Mouse (Mus musculus): ENCODE measurements around the gene Tnnt3. TPM values are rescaled to one million over a fixed set of nuclear protein-coding genes. Genes with fewer than 3 reads are reported as not detected.
A peak's percentile ranks its signal among the peaks of the same experiment; 100 is the strongest.

Tnnt3 gene
- total and polyA plus RNA-seq, 3 experiments: 3.1 to 13.3 (median 4.1) TPM

DNA sequence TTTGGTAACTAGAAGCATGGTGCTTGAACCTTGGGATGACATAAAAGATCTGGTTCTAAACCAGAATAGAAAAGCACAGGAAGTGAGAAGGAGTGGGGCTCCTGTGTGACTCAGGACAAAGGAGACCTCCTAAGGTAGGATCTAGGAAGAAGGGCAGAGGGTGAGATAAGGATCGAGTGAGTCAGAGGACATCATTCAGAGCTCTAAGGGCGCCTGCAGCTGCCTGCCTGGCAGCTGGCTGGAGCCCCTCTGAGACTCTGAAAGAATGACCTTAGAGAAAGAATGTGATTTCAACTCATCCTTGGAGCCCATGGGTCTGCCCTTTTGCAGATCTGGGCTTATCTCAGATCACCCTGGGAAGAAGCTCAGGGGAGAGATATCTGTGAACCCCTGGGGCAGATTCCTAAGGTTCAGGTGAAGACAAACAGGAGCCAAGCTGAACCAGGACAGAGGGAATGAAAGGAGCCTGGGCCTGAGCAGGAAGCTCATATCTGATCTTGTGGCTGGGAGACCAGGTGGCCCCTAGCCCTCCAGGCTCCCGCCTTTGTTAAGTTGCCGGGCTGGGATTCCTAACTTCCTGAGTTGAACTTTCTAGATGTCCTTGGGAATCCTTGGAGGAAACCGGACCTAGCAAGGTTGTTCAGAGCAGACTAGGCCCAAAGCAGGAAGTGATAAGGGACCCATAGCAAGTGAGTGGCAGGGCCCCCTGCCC is 530 bp downstream of the Tnnt3 start:
- Histone ChIP-seq H3K4me1 (ENCODE audit: control insufficient read depth in 1 of 2, insufficient read depth in 2 of 2) (peaks cover 14 to 86% of the 10 kb centered on the region in 2 experiments), H3K27me3 (replicated peaks) (no peaks in the 10 kb centered on the region)
- dilution Hi-C loops (cut with MboI; ENCODE audit: extremely low pct_ligation_motif_present, extremely low pct_unique_long_range_greater_than_20kb, low sequenced_read_pairs): no loop called here

DNA sequence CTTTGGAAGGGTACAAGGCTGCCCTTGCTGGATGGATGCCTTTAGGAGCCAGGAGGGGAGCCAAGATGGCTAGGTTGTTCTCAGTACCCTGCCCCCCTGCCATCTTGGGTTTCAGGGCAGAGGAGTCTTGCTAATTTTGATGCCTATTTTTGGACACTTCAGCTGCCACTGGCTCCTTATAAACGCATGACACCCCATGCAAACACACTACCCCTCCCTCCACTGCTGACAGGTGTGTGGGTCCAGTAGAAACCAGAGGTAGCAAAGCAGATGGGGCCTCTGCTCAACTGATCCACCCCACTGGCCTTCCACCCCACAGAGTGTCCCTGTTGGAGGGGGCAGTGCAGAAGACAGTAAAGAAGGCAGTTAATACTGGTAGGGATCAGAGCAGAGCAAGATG is 1.4 kb downstream of the Tnnt3 start:
- peaks cover 12 to 40% of the 10 kb centered on the region in 2 experiments for H3K36me3 ChIP-seq (replicated peaks in 1 of 2; ENCODE audit: control insufficient read depth in 1 of 2, insufficient read depth in 1 of 2, low read length in 1 of 2)
- dilution Hi-C loops (cut with MboI; ENCODE audit: extremely low pct_ligation_motif_present, extremely low pct_unique_long_range_greater_than_20kb, low sequenced_read_pairs) (no loop called here), in situ Hi-C loops (cut with MboI; ENCODE audit: low pct_ligation_motif_present, low pct_unique_long_range_greater_than_20kb, low sequenced_read_pairs) (no loop called here)
- H3K27ac ChIP-seq (ENCODE audit: insufficient read depth, low read depth): no peak overlapping the region
- H3K4me1 ChIP-seq (ENCODE audit: control insufficient read depth in 1 of 2, insufficient read depth in 2 of 2): peaks cover 14 to 95% of the 10 kb centered on the region in 2 experiments
- no peaks in the 10 kb centered on the region for H3K9me3 ChIP-seq (replicated peaks; ENCODE audit: low read length)
- H3K79me2 ChIP-seq (replicated peaks; ENCODE audit: control insufficient read depth, extremely low read depth, insufficient read depth, poor library complexity, severe bottlenecking): no peaks in the 10 kb centered on the region
- H3K9ac ChIP-seq (ENCODE audit: insufficient read depth, low read depth): no peak overlapping the region
- DNase-seq (ENCODE audit: extremely low read depth): peak; percentile 51
- no peak for TF ChIP-seq TBP (conservative IDR thresholded peaks at IDR 0.05; ENCODE audit: low read depth, low read length)
- TF ChIP-seq ETS1 (conservative IDR thresholded peaks at IDR 0.05; ENCODE audit: low read depth, low read length): 0 out of 2 replicates have a peak, but pooled peaks have one; percentile 13
- TF ChIP-seq MEF2A (IDR thresholded peaks at IDR 0.05; ENCODE audit: borderline replicate concordance, low read depth, low read length): peak; percentile 83
- no peak for TF ChIP-seq JUN (IDR thresholded peaks at IDR 0.05; ENCODE audit: insufficient read depth, low read depth, low read length)
- no peak for TF ChIP-seq USF2 (conservative IDR thresholded peaks at IDR 0.05; ENCODE audit: low read depth, low read length)
- TF ChIP-seq EP300 (IDR thresholded peaks at IDR 0.05; ENCODE audit: low read length): peak; percentile 43; the same call in 1 of the 2 replicates
- TF ChIP-seq PAX5 (IDR thresholded peaks at IDR 0.05; ENCODE audit: low read length): no peak
- no peak for TF ChIP-seq ZKSCAN1 (IDR thresholded peaks at IDR 0.05; ENCODE audit: borderline replicate concordance, low read depth, low read length)
- no peak for TF ChIP-seq JUND (conservative IDR thresholded peaks at IDR 0.05; ENCODE audit: low read depth, low read length)
- no peak for TF ChIP-seq SIN3A (IDR thresholded peaks at IDR 0.05; ENCODE audit: low read length)
- peak; percentile 31; the same call in 1 of the 2 replicates for TF ChIP-seq TCF12 (IDR thresholded peaks at IDR 0.05; ENCODE audit: low read depth, low read length)
- no peak for TF ChIP-seq MXI1 (IDR thresholded peaks at IDR 0.05; ENCODE audit: low read depth, low read length)
- no peak; the same call in 1 of the 2 replicates for TF ChIP-seq MAZ (IDR thresholded peaks at IDR 0.05; ENCODE audit: low read depth, low read length)
- no peak for TF ChIP-seq IRF4 (IDR thresholded peaks at IDR 0.05; ENCODE audit: low read depth, low read length)
- H3K27me3 ChIP-seq (replicated peaks): no peaks in the 10 kb centered on the region
- H3K4me3 ChIP-seq (replicated peaks in 1 of 3; ENCODE audit: low read depth in 2 of 3, low read length in 2 of 3, poor library complexity in 1 of 3): no peak overlapping the region
- H3K4me2 ChIP-seq (ENCODE audit: insufficient read depth, low read depth, poor library complexity, severe bottlenecking): no peak overlapping the region

More for the DNA sequence above, 530 bp downstream of the Tnnt3 start:
- in situ Hi-C loops (cut with MboI; ENCODE audit: low pct_ligation_motif_present, low pct_unique_long_range_greater_than_20kb, low sequenced_read_pairs): loop anchor here (5.0 kb wide), 1 partner anchor 57 kb away; the partner anchor contains the start of gene Tnni2
- TF ChIP-seq UBTF (IDR thresholded peaks at IDR 0.05; ENCODE audit: low read depth, low read length) (no peak), ELF1 (IDR thresholded peaks at IDR 0.05; ENCODE audit: low read depth, low read length) (no peak), TBP (conservative IDR thresholded peaks at IDR 0.05; ENCODE audit: low read depth, low read length) (no peak), ZNF384 (IDR thresholded peaks at IDR 0.05; ENCODE audit: low read depth, low read length) (no peak), ZC3H11A (IDR thresholded peaks at IDR 0.05; ENCODE audit: low read depth, low read length) (no peak), MAFK (IDR thresholded peaks at IDR 0.05; ENCODE audit: insufficient replicate concordance, low read length) (no peak), ETS1 (conservative IDR thresholded peaks at IDR 0.05; ENCODE audit: low read depth, low read length) (no peak), ZMIZ1 (IDR thresholded peaks at IDR 0.05; ENCODE audit: low read depth, low read length) (no peak), NRF1 (IDR thresholded peaks at IDR 0.05; ENCODE audit: low read depth, low read length) (no peak), CTCF (conservative IDR thresholded peaks at IDR 0.05 in 1 of 2, IDR thresholded peaks at IDR 0.05 in 1 of 2; ENCODE audit: low read depth in 2 of 2, low read length in 2 of 2) (no peak), RAD21 (IDR thresholded peaks at IDR 0.05; ENCODE audit: low read depth, low read length) (no peak), MEF2A (IDR thresholded peaks at IDR 0.05; ENCODE audit: borderline replicate concordance, low read depth, low read length) (no peak), RCOR1 (conservative IDR thresholded peaks at IDR 0.05; ENCODE audit: low read depth, low read length) (no peak), SMC3 (IDR thresholded peaks at IDR 0.05; ENCODE audit: low read depth, low read length) (no peak), MAX (IDR thresholded peaks at IDR 0.05; ENCODE audit: low read length) (no peak), POLR2A (IDR thresholded peaks at IDR 0.05; ENCODE audit: low read depth, low read length) (no peak), JUN (IDR thresholded peaks at IDR 0.05; ENCODE audit: insufficient read depth, low read depth, low read length) (no peak)
- Histone ChIP-seq H3K79me2 (replicated peaks; ENCODE audit: control insufficient read depth, extremely low read depth, insufficient read depth, poor library complexity, severe bottlenecking) (no peaks in the 10 kb centered on the region), H3K27ac (ENCODE audit: insufficient read depth, low read depth) (no peak overlapping the region), H3K4me2 (ENCODE audit: insufficient read depth, low read depth, poor library complexity, severe bottlenecking) (no peak overlapping the region), H3K36me3 (replicated peaks in 1 of 2; ENCODE audit: control insufficient read depth in 1 of 2, insufficient read depth in 1 of 2, low read length in 1 of 2) (peaks cover 20 to 48% of the 10 kb centered on the region in 2 experiments), H3K9ac (ENCODE audit: insufficient read depth, low read depth) (no peak overlapping the region), H3K4me3 (replicated peaks in 1 of 3; ENCODE audit: low read depth in 2 of 3, low read length in 2 of 3, poor library complexity in 1 of 3) (no peak overlapping the region), H3K9me3 (replicated peaks; ENCODE audit: low read length) (no peaks in the 10 kb centered on the region)
- no peak for DNase-seq (ENCODE audit: extremely low read depth)

Measured in CH12.LX (cell line).